Mouse (Mus musculus) CD4-positive, CD25-positive, alpha-beta regulatory T cell, adult 4 months (primary cell): ENCODE measurements around the gene Hfe2. TPM values are rescaled to one million over a fixed set of nuclear protein-coding genes. Genes with fewer than 3 reads are reported as not detected.

Experiments used
- ATAC-seq: one replicate; pipeline ENCODE4 v1.8.0; 2017
- polyA plus RNA-seq, 2 experiments: library from polyadenylated mRNA; unstranded; fragments of 100-300 nt; shearing (Covaris generic); gene quantifications; one replicate each; pipeline ENCODE4 v1.2.1; 2017

Gene Hfe2
- polyA plus RNA-seq, 2 experiments from 2014 or later, result 0.22 TPM; not detected in 1

DNA sequence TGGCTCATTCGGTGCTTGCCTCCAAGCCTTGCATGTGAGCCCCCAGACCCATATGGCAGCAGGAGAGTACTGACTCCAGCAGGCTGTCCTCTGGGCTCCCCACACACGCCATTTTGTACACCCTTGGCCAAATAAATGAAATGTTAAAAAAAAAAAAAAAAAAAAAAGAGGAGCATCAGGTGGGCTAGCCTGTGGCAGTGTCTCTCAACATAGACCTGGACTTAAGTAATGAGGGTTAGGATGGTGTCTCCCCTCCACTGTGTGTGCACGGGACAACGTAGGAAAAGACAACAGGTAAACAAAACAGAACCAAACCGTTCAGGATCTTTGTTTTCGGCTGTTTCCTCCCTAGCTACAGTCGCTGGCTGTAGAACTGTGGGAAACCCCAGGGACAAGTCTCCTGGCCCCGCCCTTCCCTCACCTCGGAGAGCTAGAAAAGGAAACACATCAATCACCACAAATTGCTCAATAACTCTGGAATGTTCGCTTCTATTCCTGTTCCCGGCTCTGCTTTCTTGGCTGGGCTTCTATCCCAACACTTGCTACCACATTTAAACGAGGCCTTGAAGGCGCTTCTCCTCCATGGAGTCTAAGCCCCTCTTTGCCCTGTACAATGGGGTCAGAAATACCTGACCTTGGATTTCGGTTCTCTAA lies 51.2 kb downstream of the Hfe2 start:
- peak; percentile 22 for ATAC-seq

DNA sequence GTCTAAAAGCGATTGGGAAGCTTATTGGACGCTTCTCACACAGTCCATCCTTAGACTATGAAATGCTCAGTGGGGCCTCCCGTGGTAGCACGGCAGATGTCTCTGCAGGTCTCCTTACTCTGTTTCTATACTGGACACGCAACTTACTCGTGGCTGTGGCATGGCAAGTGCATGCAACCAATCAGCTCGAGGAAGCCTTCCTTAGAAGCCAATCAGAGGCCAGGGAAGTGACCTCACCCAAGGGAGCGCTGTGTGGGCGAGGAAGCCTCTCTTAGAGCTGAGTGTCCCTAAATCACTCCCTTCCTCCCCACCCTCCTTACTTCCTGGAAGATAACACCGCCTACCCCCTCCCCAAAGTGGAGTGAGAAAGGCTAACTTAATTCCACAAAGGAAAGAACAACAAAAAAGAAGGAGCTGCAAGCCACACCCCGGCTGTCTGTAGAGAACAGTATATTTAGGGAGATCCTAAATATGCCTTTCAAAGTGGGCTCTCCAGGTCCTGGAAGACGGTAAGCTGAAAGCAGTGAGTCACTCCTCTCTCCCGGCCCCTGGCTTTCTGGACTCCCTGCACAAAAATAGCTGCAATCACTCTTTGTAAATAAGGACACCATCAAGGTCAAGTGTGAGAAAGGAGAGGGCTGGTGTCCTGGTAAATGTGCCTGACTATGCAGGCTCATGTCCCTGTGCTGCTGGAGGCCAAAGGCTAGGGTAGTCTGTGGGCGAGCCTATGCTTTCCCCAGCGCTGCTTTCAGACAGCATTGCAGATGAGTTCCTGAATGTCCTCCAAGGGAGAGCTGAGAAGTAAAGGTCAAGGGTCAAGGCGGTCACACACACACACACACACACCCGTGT lies 51.9 kb downstream of the Hfe2 start, which contains the start of gene Gm16253:
Gene Gm16253 (plus strand): TSS at position 295 of the 852 bp plus-strand sequence.
- ATAC-seq, result peak; percentile 87

DNA sequence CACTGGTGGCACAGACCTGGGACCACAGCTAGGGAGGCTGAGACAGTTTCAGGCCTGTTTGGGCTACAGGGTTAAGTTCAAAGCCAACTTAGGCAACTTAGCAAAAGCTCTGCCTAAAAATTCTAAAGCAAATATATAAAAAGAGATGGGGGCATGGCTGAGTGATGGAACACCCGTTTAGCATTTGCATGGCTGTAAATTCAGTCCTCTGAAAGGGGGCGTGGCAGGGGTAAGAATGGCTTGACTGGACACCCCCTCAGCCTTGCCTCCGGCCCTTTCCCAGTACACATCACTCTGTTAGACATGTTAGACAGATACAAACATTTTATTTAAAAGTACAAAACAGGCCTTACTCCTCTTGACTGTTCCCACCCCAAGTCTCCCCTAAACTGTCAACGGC lies 52.6 kb downstream of the Hfe2 start:
- no peak for ATAC-seq

Other genes with a start within 250 kb of the Hfe2 start
- under 1 TPM in 1 of 2 experiments, not detected in 1; 0.46 TPM for gene Fcgr1, start 231.2 kb upstream of the Hfe2 start, polyA plus RNA-seq
- not detected for gene BC107364, start 72.9 kb upstream of the Hfe2 start, polyA plus RNA-seq
- gene Txnip, start 32.8 kb downstream of the Hfe2 start, polyA plus RNA-seq, result 100 to 1,000 TPM; 376 to 396 TPM
- 1 to 10 TPM; 1.5 to 2.0 TPM for gene Gm16253, start 51.8 kb downstream of the Hfe2 start, polyA plus RNA-seq
- gene Polr3gl, start 69.0 kb downstream of the Hfe2 start, polyA plus RNA-seq, result 10 to 100 TPM; 40.6 to 51.4 TPM
- gene Ankrd34a, start 71.5 kb downstream of the Hfe2 start, polyA plus RNA-seq, result not detected
- under 1 TPM; 0.41 to 0.77 TPM for gene Lix1l, start 76.0 kb downstream of the Hfe2 start, polyA plus RNA-seq
- 100 to 1,000 TPM; 102 to 135 TPM for gene Rbm8a, start 104.8 kb downstream of the Hfe2 start, polyA plus RNA-seq
- gene Pex11b, start 110.2 kb downstream of the Hfe2 start, polyA plus RNA-seq, result 10 to 100 TPM; 56.4 to 70.5 TPM
- under 1 TPM in 1 of 2 experiments, not detected in 1; 0.11 TPM for gene Gm42957, start 110.3 kb downstream of the Hfe2 start, polyA plus RNA-seq
- under 1 TPM; 0.19 to 0.42 TPM for gene Itga10, start 120.4 kb downstream of the Hfe2 start, polyA plus RNA-seq
- not detected for gene Ankrd35, start 145.0 kb downstream of the Hfe2 start, polyA plus RNA-seq
- gene Pias3, start 171.2 kb downstream of the Hfe2 start, polyA plus RNA-seq, result 10 to 100 TPM; 41.9 to 83.2 TPM
- gene Nudt17, start 183.4 kb downstream of the Hfe2 start, polyA plus RNA-seq, result 1 to 10 TPM in 1 of 2 experiments, under 1 TPM in 1; 0.87 to 1.9 TPM
- 10 to 100 TPM; 59.7 to 80.3 TPM for gene Polr3c, start 202.5 kb downstream of the Hfe2 start, polyA plus RNA-seq
- 10 to 100 TPM; 42.2 to 45.5 TPM for gene Rnf115, start 202.5 kb downstream of the Hfe2 start, polyA plus RNA-seq